Comparison of ENCODE assay signal across 8 mouse cellular contexts in genomic region chr17:45432706-45433398, GRCm38 (mm10). TPM values are rescaled to one million over a fixed set of nuclear protein-coding genes. Genes with fewer than 3 reads are reported as not detected.
DNase-seq lines count a peak whose midpoint lies in the region; ATAC-seq and TF ChIP-seq lines count a peak whose summit lies in the region.

No protein-coding gene starts in this region.

- peaks cover 6% of the 10 kb centered on the region for H3K36me3 ChIP-seq in heart, adult 2 months (ENCODE audit: control insufficient read depth, insufficient read depth, low read length)
- peaks cover 3% of the 10 kb centered on the region; the same call in 1 of the 2 replicates for H3K36me3 ChIP-seq in hindbrain, embryonic 12.5 days

- under 1% methylated on average over 62 of the region's 62 CpGs for WGBS in heart, adult 2 months
- 2% methylated on average over 57 of the region's 62 CpGs for WGBS in hindbrain, embryonic 12.5 days

- intact Hi-C loops in heart, adult 2 months (cut with DNase I) = no loop called here
- intact Hi-C loops in heart, postnatal 25 days (cut with DNase I) = no loop called here

- no peak for TF ChIP-seq EP300 in heart, adult 2 months (IDR thresholded peaks at IDR 0.05; ENCODE audit: insufficient read depth, low read depth, low read length)

- ATAC-seq in hindbrain, embryonic 12.5 days (ENCODE audit: low FRiP score) = peak; percentile 86
- peak; percentile 16 for ATAC-seq in megakaryocyte, adult 5-6 weeks (ENCODE audit: poor library complexity, severe bottlenecking)

- peak overlapping the region; percentile 90 for H3K9ac ChIP-seq in heart, adult 2 months (ENCODE audit: low read depth, low read length)
- peak overlapping the region; percentile 87 for H3K9ac ChIP-seq in hindbrain, embryonic 12.5 days

- DNase-seq in heart, adult 2 months = no peak
- DNase-seq in heart, postnatal 25 days (ENCODE audit: low spot score) = no peak
- DNase-seq in urinary bladder, postnatal 10 days (ENCODE audit: low spot score) = peak; percentile 14
- DNase-seq in urinary bladder, adult 2 months (ENCODE audit: low spot score) = no peak
- no peak for DNase-seq in cerebellum, adult 11-12 months
- DNase-seq in kidney, postnatal 36 days = no peak

- peaks cover 2% of the 10 kb centered on the region; the same call in 1 of the 2 replicates for H3K79me2 ChIP-seq in heart, adult 2 months (replicated peaks; ENCODE audit: control insufficient read depth, insufficient read depth, low read length)

- H3K9me3 ChIP-seq in hindbrain, embryonic 12.5 days (replicated peaks) = no peaks in the 10 kb centered on the region

- no peak for TF ChIP-seq POLR2A in heart, adult 2 months (IDR thresholded peaks at IDR 0.05; ENCODE audit: insufficient read depth, low read depth, low read length)

- no peaks in the 10 kb centered on the region for H3K27me3 ChIP-seq in heart, adult 2 months (ENCODE audit: control insufficient read depth, insufficient read depth, low read length)
- no peaks in the 10 kb centered on the region for H3K27me3 ChIP-seq in hindbrain, embryonic 12.5 days

- no peak for TF ChIP-seq CTCF in heart, adult 2 months (IDR thresholded peaks at IDR 0.05)

- H3K4me1 ChIP-seq in heart, adult 2 months (ENCODE audit: control insufficient read depth, insufficient read depth, low read length) = peaks cover 3% of the 10 kb centered on the region
- H3K4me1 ChIP-seq in hindbrain, embryonic 12.5 days = peaks cover 23% of the 10 kb centered on the region

- H3K4me3 ChIP-seq in heart, adult 2 months = peak overlapping the region; percentile 68
- peak overlapping the region; percentile 93 for H3K4me3 ChIP-seq in hindbrain, embryonic 12.5 days

- H3K27ac ChIP-seq in heart, adult 2 months = peak overlapping the region; percentile 94
- peak overlapping the region; percentile 96 for H3K27ac ChIP-seq in hindbrain, embryonic 12.5 days

- H3K4me2 ChIP-seq in hindbrain, embryonic 12.5 days (replicated peaks) = peak overlapping the region; percentile 71

RNA-seq across cellular contexts. Expression of gene Cdc5l, which starts 0.7 kb away (rescaled TPM):
- 10 to 100 TPM; 39.4 to 40.5 TPM for total RNA-seq in heart, adult 2 months (2021)
- polyA plus RNA-seq in heart, adult 2 months (2012; rRNA removed) = 7.3 and 14.3 TPM in 2 replicates
- total RNA-seq in heart, postnatal 25 days (2021) = 10 to 100 TPM; 36.7 to 42.8 TPM
- 20.3 and 24.9 TPM in 2 replicates for polyA plus RNA-seq in urinary bladder, adult 2 months (2012; rRNA removed)
- polyA plus RNA-seq in hindbrain, embryonic 12.5 days (2016; fragmentation: Nextera tagmentation; extraction: Ambion mirVana) = 75.2 and 75.9 TPM in 2 replicates
- total RNA-seq in megakaryocyte, adult 5-6 weeks (2015) = 58.1 and 60.7 TPM in 2 replicates
- 106 and 112 TPM in 2 replicates for total RNA-seq in megakaryocyte, adult 5-6 weeks (2017)

RNA-seq across cellular contexts. Expression of gene Spats1, which starts 42.4 kb away (rescaled TPM):
- under 1 TPM in 1 of 2 experiments, not detected in 1; 0.16 TPM for total RNA-seq in heart, adult 2 months (2021)
- polyA plus RNA-seq in heart, adult 2 months (2012; rRNA removed) = 0.38 TPM in 1 of 2 replicates, not detected in the other
- total RNA-seq in heart, postnatal 25 days (2021) = under 1 TPM; 0.45 to 0.49 TPM
- 0.14 TPM in 1 of 2 replicates, not detected in the other for polyA plus RNA-seq in urinary bladder, adult 2 months (2012; rRNA removed)
- polyA plus RNA-seq in hindbrain, embryonic 12.5 days (2016; fragmentation: Nextera tagmentation; extraction: Ambion mirVana) = 0.62 and 1.4 TPM in 2 replicates
- total RNA-seq in megakaryocyte, adult 5-6 weeks (2015) = not detected in 2 replicates
- total RNA-seq in megakaryocyte, adult 5-6 weeks (2017) = not detected in 2 replicates
